Mouse (Mus musculus): ENCODE data around the gene Igdcc4. TPM values are rescaled to one million over a fixed set of nuclear protein-coding genes. Genes with fewer than 3 reads are reported as not detected.

The Igdcc4 gene
- polyA plus RNA-seq, 1 experiment from 2014 or later: 10.4 TPM

DNA sequence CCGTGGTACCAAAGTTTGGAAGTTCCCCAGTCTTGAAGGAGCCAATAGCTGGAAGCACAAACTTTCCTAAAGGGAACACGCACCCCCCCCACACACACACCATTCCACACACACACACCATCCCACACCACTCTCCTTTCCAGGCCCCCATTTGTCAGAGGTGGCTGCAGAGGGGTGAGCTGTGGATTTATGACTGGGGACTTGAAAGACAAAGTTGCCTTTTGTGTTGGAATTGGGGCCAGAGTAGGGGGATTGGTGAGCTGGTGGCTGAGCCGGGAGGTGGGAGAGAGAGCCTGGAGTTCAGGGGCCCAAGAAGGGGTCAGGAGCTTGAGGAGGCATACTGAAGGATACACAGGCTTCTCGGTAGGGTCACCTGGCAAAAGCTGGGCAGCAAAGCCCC is 67.7 kb downstream of the Igdcc4 start:
- Histone ChIP-seq H3K36me3 (peaks cover 95% of the 10 kb centered on the region), H3K9me3 (no peaks in the 10 kb centered on the region), H3K4me1 (replicated peaks) (peaks cover 82% of the 10 kb centered on the region), H3K27me3 (ENCODE audit: insufficient read depth, poor library complexity, severe bottlenecking) (no peaks in the 10 kb centered on the region), H3K27ac (peak overlapping the region; percentile 72), H3K4me3 (no peak overlapping the region)
- DNase-seq (ENCODE audit: low spot score): no peak
- 59% methylated on average over 4 of the region's 4 CpGs for WGBS

DNA sequence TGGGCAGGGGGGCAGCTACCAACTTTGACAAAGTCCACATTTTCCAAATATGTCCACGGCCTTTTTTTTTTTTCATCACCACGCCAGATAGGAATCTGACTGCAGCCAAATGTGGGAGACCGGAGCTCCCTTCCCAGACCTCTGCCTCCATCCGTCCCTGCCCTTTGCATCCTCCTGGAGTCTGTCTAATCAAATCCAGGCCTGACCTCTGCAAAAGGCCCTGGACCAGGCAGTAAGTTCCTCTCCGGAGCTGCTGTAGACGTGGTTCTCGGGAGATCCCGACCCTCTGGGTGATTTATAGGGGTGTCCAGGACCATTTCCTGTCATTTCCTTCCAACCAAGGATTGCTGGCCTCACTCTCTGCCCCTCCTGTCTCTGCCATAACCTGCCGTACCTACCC is 71.4 kb downstream of the Igdcc4 start:
- 60% methylated on average over 9 of the region's 9 CpGs for WGBS
- no peak for DNase-seq (ENCODE audit: low spot score)
- Histone ChIP-seq H3K9me3 (no peaks in the 10 kb centered on the region), H3K27me3 (ENCODE audit: insufficient read depth, poor library complexity, severe bottlenecking) (no peaks in the 10 kb centered on the region), H3K27ac (peak overlapping the region; percentile 81), H3K4me3 (no peak overlapping the region), H3K4me1 (replicated peaks) (peaks cover 83% of the 10 kb centered on the region), H3K36me3 (peaks cover 83% of the 10 kb centered on the region)

DNA sequence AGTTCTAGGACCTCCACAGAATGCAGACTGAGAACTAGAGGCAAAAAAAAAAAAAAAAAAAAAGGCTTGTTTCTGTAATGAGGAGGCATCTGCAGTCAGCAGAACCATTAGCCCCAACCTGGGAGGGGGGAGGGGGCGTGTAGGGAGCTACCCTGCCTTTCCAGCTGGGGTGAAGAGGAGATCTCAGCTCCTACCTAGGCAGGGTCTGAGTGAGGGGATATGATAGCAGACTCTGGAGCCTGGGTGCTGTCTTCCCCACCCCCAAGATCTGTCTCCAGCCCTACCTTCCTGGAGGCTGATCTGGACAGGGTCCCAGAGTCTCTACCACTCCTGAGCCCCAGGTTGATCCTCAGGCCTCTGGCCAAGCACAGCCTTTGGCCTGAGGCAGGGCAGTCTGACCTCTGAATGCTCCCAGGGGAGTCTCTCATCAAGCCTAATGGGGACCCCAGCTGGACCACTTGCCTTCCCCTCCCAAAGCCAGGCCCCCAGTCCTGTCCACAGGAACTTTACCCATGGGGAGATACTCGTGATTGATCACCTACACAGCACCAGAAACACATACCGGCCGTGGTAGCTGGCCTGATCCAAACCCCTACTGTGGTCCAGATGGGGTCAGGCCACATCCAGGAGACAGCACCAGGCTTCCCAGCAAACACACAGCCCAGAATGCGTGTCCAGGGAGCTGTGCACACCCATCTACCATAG is 74.1 kb downstream of the Igdcc4 start:
- Histone ChIP-seq H3K4me1 (replicated peaks) (peaks cover 85% of the 10 kb centered on the region), H3K27ac (peak overlapping the region; percentile 95), H3K9me3 (no peaks in the 10 kb centered on the region), H3K27me3 (ENCODE audit: insufficient read depth, poor library complexity, severe bottlenecking) (no peaks in the 10 kb centered on the region), H3K36me3 (peaks cover 73% of the 10 kb centered on the region), H3K4me3 (peak overlapping the region; percentile 29)
- peak; percentile 70 for DNase-seq (ENCODE audit: low spot score)
- WGBS: 11% methylated on average over 5 of the region's 5 CpGs

DNA sequence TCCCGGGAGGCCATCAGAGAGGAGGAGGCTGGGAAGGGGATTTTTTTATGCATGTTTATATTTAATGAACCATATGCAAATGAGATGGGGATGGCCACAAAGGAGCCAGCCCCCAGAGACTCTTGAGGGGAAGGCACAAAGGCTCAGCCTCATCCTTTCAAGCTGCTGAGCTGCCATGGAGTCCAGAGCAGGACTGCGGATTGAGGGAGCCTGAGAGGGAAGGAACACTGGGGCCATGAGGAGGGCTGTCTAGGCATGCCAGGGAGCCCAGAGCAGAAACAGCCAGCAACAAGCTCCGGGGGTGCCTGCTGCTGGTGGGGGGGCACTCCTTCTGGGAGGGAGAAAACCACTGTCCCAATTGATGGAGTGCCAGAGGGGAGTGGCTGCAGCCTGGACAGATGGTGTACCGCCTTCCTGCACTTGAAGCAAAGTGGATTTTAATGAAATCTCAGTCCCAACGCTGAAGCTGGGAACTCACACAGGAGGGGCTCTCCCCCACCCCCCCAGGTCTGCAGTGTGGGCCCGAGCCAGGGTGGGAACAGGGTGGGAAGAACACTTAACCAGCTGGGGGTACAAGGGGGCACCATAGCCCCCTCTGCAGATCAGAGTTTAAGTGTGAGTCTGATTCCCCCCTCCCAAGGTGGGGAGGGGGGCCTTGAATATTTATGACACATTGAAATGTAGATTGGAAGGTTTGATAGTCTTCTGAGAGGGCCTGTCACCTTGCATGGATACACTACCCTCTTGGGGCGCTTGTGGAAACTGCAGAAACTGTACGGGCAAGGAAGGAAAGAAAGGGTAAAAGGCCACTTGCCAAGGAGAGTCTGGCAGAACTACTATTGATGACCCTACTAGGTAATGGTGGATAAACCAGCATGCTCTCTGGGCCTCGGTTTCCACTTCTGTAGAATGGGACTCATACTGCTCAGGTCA is 74.9 kb downstream of the Igdcc4 start:
- 24% methylated on average over 9 of the region's 9 CpGs for WGBS
- Histone ChIP-seq H3K4me3 (peak overlapping the region; percentile 29), H3K36me3 (peaks cover 73% of the 10 kb centered on the region)

DNA sequence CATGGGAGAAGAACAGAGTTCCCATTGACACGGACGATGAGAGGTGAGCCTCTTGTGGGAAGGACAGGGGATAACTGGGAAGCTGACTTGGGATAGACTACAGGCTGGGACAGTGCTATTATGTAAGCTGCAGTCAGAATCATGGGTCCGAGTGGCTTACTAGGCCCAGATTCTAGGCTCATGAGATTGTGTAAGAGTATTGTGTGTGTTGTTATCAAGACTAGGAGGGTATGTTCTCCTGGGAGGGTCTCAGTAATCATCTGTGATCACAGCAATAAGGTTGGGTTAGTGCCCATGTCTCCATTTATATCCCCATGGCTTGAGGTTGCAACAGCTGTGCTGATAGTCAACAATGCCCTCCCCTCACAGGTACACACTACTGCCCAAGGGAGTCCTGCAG is 76.2 kb downstream of the Igdcc4 start:
- Histone ChIP-seq H3K36me3 (peaks cover 73% of the 10 kb centered on the region), H3K27ac (peak overlapping the region; percentile 95), H3K4me1 (replicated peaks) (peaks cover 99% of the 10 kb centered on the region), H3K27me3 (ENCODE audit: insufficient read depth, poor library complexity, severe bottlenecking) (no peaks in the 10 kb centered on the region), H3K9me3 (no peaks in the 10 kb centered on the region), H3K4me3 (peak overlapping the region; percentile 39)
- 59% methylated on average over 3 of the region's 3 CpGs for WGBS
- DNase-seq (ENCODE audit: low spot score): no peak

More for the DNA sequence above, 74.9 kb downstream of the Igdcc4 start:
- Histone ChIP-seq H3K9me3 (no peaks in the 10 kb centered on the region), H3K4me1 (replicated peaks) (peaks cover 93% of the 10 kb centered on the region), H3K27me3 (ENCODE audit: insufficient read depth, poor library complexity, severe bottlenecking) (no peaks in the 10 kb centered on the region), H3K27ac (peak overlapping the region; percentile 95)
- peak; percentile 81 for DNase-seq (ENCODE audit: low spot score)

DNA sequence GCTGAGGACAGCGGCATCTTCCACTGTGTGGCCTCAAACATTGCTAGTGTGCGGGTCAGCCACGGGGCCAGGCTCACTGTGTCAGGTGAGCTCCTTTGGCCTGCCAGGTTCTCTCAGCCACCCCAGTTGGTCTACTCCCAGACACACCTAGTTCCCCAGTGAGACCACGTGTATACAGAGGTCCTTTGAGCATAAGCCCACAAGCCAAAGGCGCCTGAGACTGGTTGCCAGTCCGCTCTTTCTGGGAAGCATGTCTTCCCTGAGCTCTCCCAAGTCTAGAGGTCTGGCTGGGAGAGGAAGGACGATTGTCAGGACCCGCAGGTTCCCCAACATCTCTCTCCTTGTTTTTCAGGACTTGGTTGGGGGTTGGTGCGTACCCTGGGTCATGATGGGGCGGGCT is 76.6 kb downstream of the Igdcc4 start:
- H3K9me3 ChIP-seq: no peaks in the 10 kb centered on the region
- H3K4me1 ChIP-seq (replicated peaks): peaks cover 99% of the 10 kb centered on the region
- no peak for DNase-seq (ENCODE audit: low spot score)
- peaks cover 73% of the 10 kb centered on the region for H3K36me3 ChIP-seq
- WGBS: 30% methylated on average over 10 of the region's 10 CpGs
- peak overlapping the region; percentile 39 for H3K4me3 ChIP-seq
- peak overlapping the region; percentile 95 for H3K27ac ChIP-seq
- no peaks in the 10 kb centered on the region for H3K27me3 ChIP-seq (ENCODE audit: insufficient read depth, poor library complexity, severe bottlenecking)

DNA sequence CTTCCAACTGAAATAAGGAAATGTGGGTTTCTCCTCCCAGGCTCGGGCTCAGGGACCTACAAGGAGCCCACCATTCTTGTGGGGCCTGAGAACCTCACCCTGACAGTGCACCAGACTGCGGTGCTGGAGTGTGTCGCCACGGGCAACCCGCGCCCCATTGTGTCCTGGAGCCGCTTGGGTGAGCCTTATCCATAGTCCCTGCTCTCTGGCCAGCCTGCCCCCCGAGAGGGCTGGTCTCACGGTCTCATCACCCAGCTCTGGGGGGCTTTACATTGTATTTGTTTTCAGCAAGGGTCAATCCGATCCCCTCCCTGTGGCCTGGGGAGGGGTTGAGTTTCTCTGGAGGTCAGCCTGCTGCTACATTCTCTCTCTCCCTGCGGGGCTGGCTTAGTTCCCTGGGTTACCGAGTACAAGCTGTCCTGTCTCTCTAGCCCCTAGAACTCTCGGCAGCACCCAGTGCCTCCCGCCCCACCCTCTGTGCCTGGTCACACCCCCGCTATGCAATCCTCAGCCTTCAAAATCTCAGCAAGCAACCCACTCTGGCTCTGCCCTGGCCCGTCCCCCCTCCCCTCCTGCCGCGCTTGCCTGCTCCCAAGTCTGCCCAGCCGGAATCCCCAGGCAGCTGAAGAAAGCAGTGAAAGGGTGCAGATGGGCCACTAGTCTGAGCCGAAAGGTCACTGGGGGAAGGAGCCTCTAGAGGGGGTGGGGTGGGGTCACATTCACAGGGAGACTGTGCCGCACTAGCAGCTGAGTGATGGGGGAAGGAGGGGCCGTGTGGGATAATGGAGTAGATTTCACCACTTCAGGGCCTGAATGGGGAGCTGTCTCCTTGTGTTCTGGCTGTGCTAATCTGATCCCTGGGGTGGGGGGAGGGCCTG is 77.3 kb downstream of the Igdcc4 start:
- DNase-seq (ENCODE audit: low spot score): peak; percentile 90
- 0% methylated on average over 22 of the region's 22 CpGs for whole genome bisulfite sequencing
- H3K36me3 ChIP-seq: peaks cover 73% of the 10 kb centered on the region
- H3K27me3 ChIP-seq (ENCODE audit: insufficient read depth, poor library complexity, severe bottlenecking): no peaks in the 10 kb centered on the region
- H3K4me1 ChIP-seq (replicated peaks): peaks cover 98% of the 10 kb centered on the region
- H3K4me3 ChIP-seq: peak overlapping the region; percentile 39
- H3K27ac ChIP-seq: peak overlapping the region; percentile 95
- no peaks in the 10 kb centered on the region for H3K9me3 ChIP-seq

DNA sequence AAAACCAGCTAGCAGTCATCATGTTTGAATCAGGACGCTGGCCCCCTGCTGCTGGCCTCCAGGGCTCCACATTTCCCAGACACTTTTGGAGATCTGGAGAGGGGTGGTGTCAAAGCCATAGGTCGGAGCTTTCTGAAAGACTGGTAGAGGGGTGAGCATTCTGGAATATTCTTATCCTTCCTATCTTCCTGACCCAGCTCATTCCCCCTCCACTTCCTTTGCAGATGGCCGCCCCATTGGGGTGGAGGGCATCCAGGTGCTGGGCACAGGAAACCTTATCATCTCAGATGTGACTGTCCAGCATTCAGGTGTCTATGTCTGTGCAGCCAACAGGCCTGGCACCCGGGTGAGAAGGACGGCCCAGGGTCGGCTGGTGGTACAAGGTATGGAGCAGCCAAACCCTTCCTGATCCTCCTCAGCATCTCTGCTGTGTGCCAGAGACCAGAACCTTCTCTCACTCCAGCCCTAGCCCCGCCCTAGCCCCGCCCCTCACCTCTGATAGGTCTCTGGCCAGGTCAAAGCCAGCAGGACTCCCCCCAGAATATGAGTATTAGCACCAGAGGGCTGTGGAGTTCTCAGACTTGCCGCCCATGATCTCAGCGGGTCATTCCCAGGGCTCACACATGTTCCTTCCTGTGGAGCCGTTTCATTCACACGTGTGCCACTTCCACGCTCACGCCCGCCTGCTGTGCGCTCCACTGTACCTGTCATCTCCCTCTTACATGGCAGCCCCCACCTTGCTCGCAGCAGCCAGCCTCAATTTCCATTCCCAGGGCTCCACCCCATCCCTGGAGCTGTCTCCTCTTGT is 78.7 kb downstream of the Igdcc4 start:
- Histone ChIP-seq H3K4me3 (peak overlapping the region; percentile 39), H3K4me1 (replicated peaks) (peaks cover 94% of the 10 kb centered on the region), H3K36me3 (peaks cover 77% of the 10 kb centered on the region), H3K27ac (peak overlapping the region; percentile 95), H3K9me3 (no peaks in the 10 kb centered on the region), H3K27me3 (ENCODE audit: insufficient read depth, poor library complexity, severe bottlenecking) (no peaks in the 10 kb centered on the region)
- no peak for DNase-seq (ENCODE audit: low spot score)
- 29% methylated on average over 17 of the region's 17 CpGs for WGBS

Other genes starting within 250 kb of the Igdcc4 start
- gene Slc24a1, start 149.9 kb upstream of the Igdcc4 start, polyA plus RNA-seq (2016; fragmentation: Nextera tagmentation; extraction: Ambion mirVana): 0.05 TPM in 1 of 2 replicates, not detected in the other
- gene Ints14, start 140.6 kb upstream of the Igdcc4 start, polyA plus RNA-seq (2016; fragmentation: Nextera tagmentation; extraction: Ambion mirVana): 64.9 and 70.4 TPM in 2 replicates
- 108 and 115 TPM in 2 replicates for gene Hacd3, start 79.8 kb upstream of the Igdcc4 start, polyA plus RNA-seq (2016; fragmentation: Nextera tagmentation; extraction: Ambion mirVana)
- gene Dpp8, start 69.1 kb upstream of the Igdcc4 start, polyA plus RNA-seq (2016; fragmentation: Nextera tagmentation; extraction: Ambion mirVana): 38.5 and 39.9 TPM in 2 replicates
- gene Igdcc3, start 39.7 kb downstream of the Igdcc4 start, polyA plus RNA-seq (2016; fragmentation: Nextera tagmentation; extraction: Ambion mirVana): 218 and 357 TPM in 2 replicates
- gene Parp16, start 93.9 kb downstream of the Igdcc4 start, polyA plus RNA-seq (2016; fragmentation: Nextera tagmentation; extraction: Ambion mirVana): 7.7 and 8.0 TPM in 2 replicates
- 0.25 TPM in 1 of 2 replicates, not detected in the other for gene Cilp, start 163.7 kb downstream of the Igdcc4 start, polyA plus RNA-seq (2016; fragmentation: Nextera tagmentation; extraction: Ambion mirVana)
- gene Clpx, start 192.8 kb downstream of the Igdcc4 start, polyA plus RNA-seq (2016; fragmentation: Nextera tagmentation; extraction: Ambion mirVana): 35.3 and 42.1 TPM in 2 replicates
- 8.6 and 11.6 TPM in 2 replicates for gene Pdcd7, start 244.6 kb downstream of the Igdcc4 start, polyA plus RNA-seq (2016; fragmentation: Nextera tagmentation; extraction: Ambion mirVana)